Mouse (Mus musculus) testis, adult 2 months (tissue): ENCODE measurements around the gene Alk. TPM values are rescaled to one million over a fixed set of nuclear protein-coding genes. Genes with fewer than 3 reads are reported as not detected.

Experiments used
- H3K27ac ChIP-seq: fragments of 200-500 bp; 2 replicates; pipeline ENCODE4 v1.5.1; 2012; ENCODE audit warnings: low read depth, low read length; ENCODE audit not compliant: control insufficient read depth, insufficient read depth
- H3K27me3 ChIP-seq: fragments of 200-500 bp; 2 replicates; pipeline ENCODE4 v1.6.1; 2012; ENCODE audit warnings: mild to moderate bottlenecking, low read length, moderate library complexity; ENCODE audit not compliant: control insufficient read depth, insufficient read depth
- H3K36me3 ChIP-seq: fragments of 200-500 bp; 2 replicates; pipeline ENCODE4 v1.6.1; 2012; ENCODE audit warnings: mild to moderate bottlenecking, low read length; ENCODE audit not compliant: control insufficient read depth, insufficient read depth
- H3K4me1 ChIP-seq: fragments of 200-500 bp; 2 replicates; pipeline ENCODE4 v1.6.1; 2012; ENCODE audit warnings: low read length; ENCODE audit not compliant: control insufficient read depth, insufficient read depth
- H3K4me3 ChIP-seq: fragments of 200-500 bp; 2 replicates; pipeline ENCODE4 v1.5.1; 2012; ENCODE audit warnings: low read depth, mild to moderate bottlenecking, low read length, moderate library complexity, mixed read lengths; ENCODE audit not compliant: control insufficient read depth
- CTCF ChIP-seq: fragments of 200-500 bp; IDR thresholded peaks from 2 replicates; pipeline ENCODE4 v1.5.1; 2012; ENCODE audit warnings: low read depth, mild to moderate bottlenecking, inconsistent platforms, low read length, moderate library complexity; ENCODE audit not compliant: control insufficient read depth, insufficient read depth, insufficient replicate concordance
- POLR2A ChIP-seq: fragments of 200-500 bp; IDR thresholded peaks from 2 replicates; pipeline ENCODE4 v1.6.1; 2012; ENCODE audit warnings: low read depth, mild to moderate bottlenecking, inconsistent platforms, low read length, moderate library complexity; ENCODE audit not compliant: control insufficient read depth
- polyA plus RNA-seq: library from polyadenylated mRNA; depleted of rRNA; stranded (reverse); fragments of >200 nt; gene quantifications from 2 replicates; pipeline ENCODE4 v1.2.3, GENCODE M21; 2012

The Alk gene
- polyA plus RNA-seq, 1 experiment, result 0.54 TPM

GRCm38 (mm10) chr17:71993011-71993410 is 611.4 kb downstream of the Alk start:
- Histone ChIP-seq H3K36me3 (no peaks in the 10 kb centered on the region), H3K4me1 (no peaks in the 10 kb centered on the region), H3K4me3 (no peak overlapping the region), H3K27ac (no peak overlapping the region), H3K27me3 (no peaks in the 10 kb centered on the region)
- TF ChIP-seq CTCF (no peak), POLR2A (no peak)

DNA sequence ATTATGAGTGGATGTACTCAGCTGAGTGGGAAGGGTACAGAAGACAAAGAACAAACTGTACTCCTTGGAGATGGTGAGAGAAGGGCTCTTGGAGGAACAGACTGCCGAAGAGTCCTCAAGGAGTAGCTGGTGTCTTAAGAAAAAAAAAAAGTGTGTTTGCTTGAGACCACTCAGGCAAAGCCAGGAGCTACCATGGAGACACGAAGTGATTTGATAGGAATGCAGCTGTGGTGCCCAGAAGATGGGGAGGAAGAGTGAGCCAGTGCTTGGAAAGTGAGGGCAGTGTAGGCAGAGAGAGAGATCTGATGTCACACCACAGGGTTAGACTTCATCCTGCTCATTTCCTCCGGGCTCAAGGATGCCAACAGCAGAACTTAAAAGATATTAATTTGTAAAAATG is 613.2 kb downstream of the Alk start:
- Histone ChIP-seq H3K27ac (no peak overlapping the region), H3K4me1 (peaks cover 3% of the 10 kb centered on the region), H3K27me3 (no peaks in the 10 kb centered on the region), H3K36me3 (no peaks in the 10 kb centered on the region), H3K4me3 (no peak overlapping the region)
- TF ChIP-seq CTCF (no peak), POLR2A (no peak)

- H3K4me3 ChIP-seq, result no peak overlapping the region
- no peaks in the 10 kb centered on the region for H3K27me3 ChIP-seq
- TF ChIP-seq CTCF, result no peak
- no peak for TF ChIP-seq POLR2A
- H3K27ac ChIP-seq, result no peak overlapping the region
- H3K4me1 ChIP-seq, result peaks cover 6% of the 10 kb centered on the region
- no peaks in the 10 kb centered on the region for H3K36me3 ChIP-seq
These were observed 614.2 kb downstream of the Alk start for GRCm38 (mm10) chr17:71990176-71990720.

GRCm38 (mm10) chr17:71988736-71989569 is 615.5 kb downstream of the Alk start:
- TF ChIP-seq CTCF, result no peak
- TF ChIP-seq POLR2A, result no peak
- Histone ChIP-seq H3K4me1 (peaks cover 6% of the 10 kb centered on the region), H3K36me3 (no peaks in the 10 kb centered on the region), H3K27ac (no peak overlapping the region), H3K4me3 (no peak overlapping the region), H3K27me3 (no peaks in the 10 kb centered on the region)

- no peak for TF ChIP-seq CTCF
- no peak for TF ChIP-seq POLR2A
- no peak overlapping the region for H3K27ac ChIP-seq
- no peak overlapping the region for H3K4me3 ChIP-seq
- peaks cover 6% of the 10 kb centered on the region for H3K4me1 ChIP-seq
- no peaks in the 10 kb centered on the region for H3K27me3 ChIP-seq
- H3K36me3 ChIP-seq, result no peaks in the 10 kb centered on the region
These were observed 617.4 kb downstream of the Alk start for GRCm38 (mm10) chr17:71986998-71987397.

DNA sequence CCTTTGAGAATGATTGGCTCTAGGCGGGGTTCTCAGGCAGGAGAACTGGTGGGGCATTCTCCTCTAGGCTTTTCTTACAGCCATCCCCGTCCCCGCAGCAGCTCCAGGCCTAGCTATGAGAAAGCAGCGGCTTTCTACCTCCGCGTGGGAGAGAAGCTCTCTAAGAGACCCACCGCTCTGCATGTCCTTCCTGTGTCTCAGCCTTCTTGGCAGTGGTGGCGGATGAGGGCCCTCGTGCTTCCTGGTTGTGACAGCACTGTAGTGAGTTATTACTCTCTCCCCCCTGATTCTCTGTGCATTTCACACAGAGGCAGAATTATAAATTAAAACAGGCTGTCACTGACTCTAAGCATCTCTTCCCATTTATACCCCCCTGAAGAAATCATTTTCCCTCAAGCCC is 618.0 kb downstream of the Alk start:
- peaks cover 6% of the 10 kb centered on the region for H3K4me1 ChIP-seq
- no peaks in the 10 kb centered on the region for H3K27me3 ChIP-seq
- TF ChIP-seq CTCF, result no peak
- no peak for TF ChIP-seq POLR2A
- H3K36me3 ChIP-seq, result no peaks in the 10 kb centered on the region
- H3K4me3 ChIP-seq, result no peak overlapping the region
- no peak overlapping the region for H3K27ac ChIP-seq

- no peaks in the 10 kb centered on the region for H3K36me3 ChIP-seq
- H3K27ac ChIP-seq, result no peak overlapping the region
- H3K4me1 ChIP-seq, result peaks cover 2% of the 10 kb centered on the region; the same call in 1 of the 2 replicates
- TF ChIP-seq CTCF (no peak), POLR2A (no peak)
- no peak overlapping the region for H3K4me3 ChIP-seq
- no peaks in the 10 kb centered on the region for H3K27me3 ChIP-seq
These were observed 623.2 kb downstream of the Alk start for GRCm38 (mm10) chr17:71981177-71981576.
